7 mouse cellular contexts compared by ENCODE assay signal in genomic region chr11:69398486-69399200, GRCm38 (mm10). TPM values are rescaled to one million over a fixed set of nuclear protein-coding genes. Genes with fewer than 3 reads are reported as not detected.
DNase-seq lines count a peak whose midpoint lies in the region; ATAC-seq and TF ChIP-seq lines count a peak whose summit lies in the region.

No protein-coding gene starts in this region.

- peak overlapping the region; percentile 69 for H3K4me3 ChIP-seq in left cerebral cortex, adult 2 months
- H3K4me3 ChIP-seq in hindbrain, embryonic 14.5 days (replicated peaks; ENCODE audit: low read length) = 0 out of 2 replicates have a peak overlapping the region, but pooled peaks have one; percentile 14
- H3K4me3 ChIP-seq in midbrain, postnatal 0 days (ENCODE audit: low read depth, low read length) = no peak overlapping the region

- peak overlapping the region; percentile 93 for H3K4me2 ChIP-seq in hindbrain, embryonic 14.5 days (replicated peaks)
- no peak overlapping the region for H3K4me2 ChIP-seq in midbrain, postnatal 0 days (ENCODE audit: low read depth, low read length, poor library complexity, severe bottlenecking)

- peak overlapping the region; percentile 31; the same call in 1 of the 2 replicates for H3K9ac ChIP-seq in hindbrain, embryonic 14.5 days
- H3K9ac ChIP-seq in midbrain, postnatal 0 days (replicated peaks; ENCODE audit: low read length, poor library complexity, severe bottlenecking) = 0 out of 2 replicates have a peak overlapping the region, but pooled peaks have one; percentile 36

- H3K27me3 ChIP-seq in hindbrain, embryonic 14.5 days (ENCODE audit: control insufficient read depth, insufficient read depth, low read length) = 0 out of 2 replicates have a peak, but pooled peaks cover 7% of the 10 kb centered on the region
- no peaks in the 10 kb centered on the region for H3K27me3 ChIP-seq in midbrain, postnatal 0 days (ENCODE audit: insufficient read depth, low read length)

- peaks cover 15% of the 10 kb centered on the region for H3K4me1 ChIP-seq in hindbrain, embryonic 14.5 days (replicated peaks; ENCODE audit: control insufficient read depth, insufficient read depth, low read length)
- H3K4me1 ChIP-seq in midbrain, postnatal 0 days (ENCODE audit: insufficient read depth, low read length) = no peaks in the 10 kb centered on the region

- no peak for DNase-seq in left cerebral cortex, adult 2 months (ENCODE audit: extremely low spot score in 1 of 2, low spot score in 2 of 2)
- DNase-seq in left cerebral cortex, postnatal 36 days (ENCODE audit: low spot score in 2 of 2) = no peak
- DNase-seq in embryo, embryonic 9.5 days (ENCODE audit: extremely low spot score) = peak; percentile 45
- DNase-seq in hindbrain, embryonic 14.5 days (ENCODE audit: low spot score) = no peak
- DNase-seq in midbrain, postnatal 0 days (ENCODE audit: low spot score) = no peak

- WGBS in hindbrain, embryonic 14.5 days = 25% methylated on average over 21 of the region's 21 CpGs
- 27% methylated on average over 21 of the region's 21 CpGs for WGBS in midbrain, postnatal 0 days

- H3K27ac ChIP-seq in left cerebral cortex, adult 2 months = peak overlapping the region; percentile 98
- no peak overlapping the region for H3K27ac ChIP-seq in hindbrain, embryonic 14.5 days
- no peak overlapping the region for H3K27ac ChIP-seq in midbrain, postnatal 0 days (ENCODE audit: low read depth, low read length)

- intact Hi-C loops in left cerebral cortex, adult 2 months (cut with DNase I) = no loop called here
- intact Hi-C loops in left cerebral cortex, postnatal 36 days (cut with DNase I) = loop anchor here (5.0 kb wide), 1 partner anchor 179 kb away; no protein-coding TSS in a partner anchor

- no peaks in the 10 kb centered on the region for H3K9me3 ChIP-seq in hindbrain, embryonic 14.5 days (ENCODE audit: control insufficient read depth, low read length)
- no peaks in the 10 kb centered on the region for H3K9me3 ChIP-seq in midbrain, postnatal 0 days (ENCODE audit: low read length)

- ATAC-seq in hindbrain, embryonic 14.5 days (ENCODE audit: low FRiP score) = no peak
- no peak for ATAC-seq in midbrain, postnatal 0 days (ENCODE audit: low FRiP score)
- no peak for ATAC-seq in activated CD4-positive, CD25-positive, alpha-beta regulatory T cell, adult 4 months
- ATAC-seq in inflammation-experienced regulatory T-cells, adult 6 months = no peak

- no peak for TF ChIP-seq CTCF in left cerebral cortex, adult 2 months (IDR thresholded peaks at IDR 0.05)
- no peak for TF ChIP-seq CTCF in midbrain, postnatal 0 days (IDR thresholded peaks at IDR 0.05)

- peaks cover 68% of the 10 kb centered on the region for H3K36me3 ChIP-seq in hindbrain, embryonic 14.5 days (replicated peaks; ENCODE audit: control insufficient read depth, insufficient read depth)
- H3K36me3 ChIP-seq in midbrain, postnatal 0 days (ENCODE audit: insufficient read depth, low read length) = peaks cover 31% of the 10 kb centered on the region

RNA-seq across cellular contexts. Expression of gene Tmem88, which starts 0.6 kb away (rescaled TPM):
- total RNA-seq in left cerebral cortex, adult 2 months (2021) = 1 to 10 TPM; 2.9 to 3.8 TPM
- total RNA-seq in left cerebral cortex, postnatal 36 days (2021) = 1 to 10 TPM; 2.9 to 4.7 TPM
- 5.4 and 7.7 TPM in 2 replicates for polyA plus RNA-seq in hindbrain, embryonic 14.5 days (2014; fragmentation: Nextera tagmentation; extraction: Ambion mirVana)
- total RNA-seq in midbrain, postnatal 0 days (2014; rRNA removed) = 4.4 and 5.7 TPM in 2 replicates
- polyA plus RNA-seq in midbrain, postnatal 0 days (2015; fragmentation: Nextera tagmentation; extraction: Ambion mirVana) = 5.8 and 6.3 TPM in 2 replicates
- polyA plus RNA-seq in activated CD4-positive, CD25-positive, alpha-beta regulatory T cell, adult 4 months (2017; shearing (Covaris generic)) = under 1 TPM; 0.22 to 0.51 TPM
- polyA plus RNA-seq in inflammation-experienced regulatory T-cells, adult 6 months (2017; shearing (Covaris generic)) = 1 to 10 TPM in 1 of 3 experiments, under 1 TPM in 2; 0.40 to 1.0 (median 0.74) TPM

RNA-seq across cellular contexts. Expression of gene Cyb5d1, which starts 3.2 kb away (rescaled TPM):
- 10 to 100 TPM; 40.7 to 45.6 TPM for total RNA-seq in left cerebral cortex, adult 2 months (2021)
- 10 to 100 TPM; 36.4 to 43.1 TPM for total RNA-seq in left cerebral cortex, postnatal 36 days (2021)
- 23.9 and 26.7 TPM in 2 replicates for polyA plus RNA-seq in hindbrain, embryonic 14.5 days (2014; fragmentation: Nextera tagmentation; extraction: Ambion mirVana)
- total RNA-seq in midbrain, postnatal 0 days (2014; rRNA removed) = 16.5 and 22.6 TPM in 2 replicates
- polyA plus RNA-seq in midbrain, postnatal 0 days (2015; fragmentation: Nextera tagmentation; extraction: Ambion mirVana) = 18.2 and 18.8 TPM in 2 replicates
- polyA plus RNA-seq in activated CD4-positive, CD25-positive, alpha-beta regulatory T cell, adult 4 months (2017; shearing (Covaris generic)) = 10 to 100 TPM in 1 of 2 experiments, 1 to 10 TPM in 1; 9.4 to 17.9 TPM
- polyA plus RNA-seq in inflammation-experienced regulatory T-cells, adult 6 months (2017; shearing (Covaris generic)) = 10 to 100 TPM; 13.9 to 20.0 (median 18.4) TPM

RNA-seq across cellular contexts. Expression of gene Naa38, which starts 3.4 kb away (rescaled TPM):
- 100 to 1,000 TPM in 1 of 2 experiments, 10 to 100 TPM in 1; 94.0 to 113 TPM for total RNA-seq in left cerebral cortex, adult 2 months (2021)
- total RNA-seq in left cerebral cortex, postnatal 36 days (2021) = 100 to 1,000 TPM in 1 of 2 experiments, 10 to 100 TPM in 1; 97.9 to 108 TPM
- 117 and 130 TPM in 2 replicates for polyA plus RNA-seq in hindbrain, embryonic 14.5 days (2014; fragmentation: Nextera tagmentation; extraction: Ambion mirVana)
- total RNA-seq in midbrain, postnatal 0 days (2014; rRNA removed) = 32.6 and 95.9 TPM in 2 replicates
- polyA plus RNA-seq in midbrain, postnatal 0 days (2015; fragmentation: Nextera tagmentation; extraction: Ambion mirVana) = 120 and 147 TPM in 2 replicates
- 100 to 1,000 TPM; 146 TPM for polyA plus RNA-seq in activated CD4-positive, CD25-positive, alpha-beta regulatory T cell, adult 4 months (2017; shearing (Covaris generic))
- 100 to 1,000 TPM; 108 to 130 (median 112) TPM for polyA plus RNA-seq in inflammation-experienced regulatory T-cells, adult 6 months (2017; shearing (Covaris generic))

RNA-seq across cellular contexts. Expression of gene Kdm6b, which starts 14.8 kb away (rescaled TPM):
- total RNA-seq in left cerebral cortex, adult 2 months (2021) = 10 to 100 TPM; 31.1 to 45.3 TPM
- total RNA-seq in left cerebral cortex, postnatal 36 days (2021) = 10 to 100 TPM; 19.9 to 23.9 TPM
- 26.8 and 33.0 TPM in 2 replicates for polyA plus RNA-seq in hindbrain, embryonic 14.5 days (2014; fragmentation: Nextera tagmentation; extraction: Ambion mirVana)
- 12.1 and 14.5 TPM in 2 replicates for total RNA-seq in midbrain, postnatal 0 days (2014; rRNA removed)
- polyA plus RNA-seq in midbrain, postnatal 0 days (2015; fragmentation: Nextera tagmentation; extraction: Ambion mirVana) = 18.9 and 22.7 TPM in 2 replicates
- 10 to 100 TPM; 23.6 to 28.3 TPM for polyA plus RNA-seq in activated CD4-positive, CD25-positive, alpha-beta regulatory T cell, adult 4 months (2017; shearing (Covaris generic))
- polyA plus RNA-seq in inflammation-experienced regulatory T-cells, adult 6 months (2017; shearing (Covaris generic)) = 10 to 100 TPM; 20.7 to 39.7 (median 35.5) TPM

RNA-seq across cellular contexts. Expression of gene Chd3, which starts 29.4 kb away (rescaled TPM):
- total RNA-seq in left cerebral cortex, adult 2 months (2021) = 100 to 1,000 TPM; 406 to 416 TPM
- 100 to 1,000 TPM; 421 to 443 TPM for total RNA-seq in left cerebral cortex, postnatal 36 days (2021)
- polyA plus RNA-seq in hindbrain, embryonic 14.5 days (2014; fragmentation: Nextera tagmentation; extraction: Ambion mirVana) = 67.5 and 76.6 TPM in 2 replicates
- 284 and 298 TPM in 2 replicates for total RNA-seq in midbrain, postnatal 0 days (2014; rRNA removed)
- polyA plus RNA-seq in midbrain, postnatal 0 days (2015; fragmentation: Nextera tagmentation; extraction: Ambion mirVana) = 51.6 and 58.9 TPM in 2 replicates
- polyA plus RNA-seq in activated CD4-positive, CD25-positive, alpha-beta regulatory T cell, adult 4 months (2017; shearing (Covaris generic)) = 10 to 100 TPM; 58.7 to 62.7 TPM
- 10 to 100 TPM; 30.0 to 68.3 (median 60.9) TPM for polyA plus RNA-seq in inflammation-experienced regulatory T-cells, adult 6 months (2017; shearing (Covaris generic))
